Comparison of ENCODE assay signal across 13 mouse cellular contexts in genomic region chr1:187376946-187377671, GRCm38 (mm10).
DNase-seq lines count a peak whose midpoint lies in the region; ATAC-seq and TF ChIP-seq lines count a peak whose summit lies in the region.
"Had no signal": no experiment of that assay in that cellular context is flagged by ENCODE, and none has a peak within 500 bp of the region (broad histone marks: within the 10 kb centered on the region; RNA-seq: fewer than 3 reads in every experiment).

No protein-coding gene starts in this region.

- TF ChIP-seq EP300 in heart, adult 2 months (IDR thresholded peaks at IDR 0.05; ENCODE audit: insufficient read depth, low read depth, low read length): no peak

- no peaks in the 10 kb centered on the region for H3K36me3 ChIP-seq in heart, embryonic 16.5 days (ENCODE audit: control insufficient read depth, insufficient read depth)
- no peaks in the 10 kb centered on the region for H3K36me3 ChIP-seq in heart, adult 2 months (ENCODE audit: control insufficient read depth, insufficient read depth, low read length)
- no peaks in the 10 kb centered on the region for H3K36me3 ChIP-seq in C2C12 (ENCODE audit: control insufficient read depth, insufficient read depth)
- H3K36me3 ChIP-seq: neural tube, embryonic 12.5 days had no signal

- H3K9me3 ChIP-seq in heart, embryonic 16.5 days (replicated peaks; ENCODE audit: control insufficient read depth, low read length): no peaks in the 10 kb centered on the region
- H3K9me3 ChIP-seq: neural tube, embryonic 12.5 days had no signal

- H3K79me2 ChIP-seq in heart, adult 2 months (replicated peaks; ENCODE audit: control insufficient read depth, insufficient read depth, low read length): no peaks in the 10 kb centered on the region
- H3K79me2 ChIP-seq in C2C12 (ENCODE audit: control insufficient read depth, insufficient read depth): no peaks in the 10 kb centered on the region

- no peak overlapping the region for H3K27ac ChIP-seq in heart, embryonic 16.5 days (ENCODE audit: low read length)
- H3K27ac ChIP-seq in heart, adult 2 months: no peak overlapping the region
- H3K27ac ChIP-seq: neural tube, embryonic 12.5 days had no signal

- TF ChIP-seq CTCF in heart, adult 2 months (IDR thresholded peaks at IDR 0.05): no peak
- no peak for TF ChIP-seq CTCF in C2C12 (IDR thresholded peaks at IDR 0.05; ENCODE audit: control insufficient read depth, insufficient read depth, insufficient read length)

- no peak for ATAC-seq in heart, embryonic 16.5 days (replicated peaks; ENCODE audit: extremely low read depth, insufficient read depth, low FRiP score)
- ATAC-seq in granulocyte monocyte progenitor cell, adult 5-6 weeks (replicated peaks; ENCODE audit: poor library complexity, severe bottlenecking): peak; percentile 55
- no peak for ATAC-seq in erythroid progenitor cell, adult 5-6 weeks (replicated peaks; ENCODE audit: low FRiP score, poor library complexity, severe bottlenecking)

- intact Hi-C loops in heart, adult 2 months (cut with DNase I): no loop called here
- intact Hi-C loops in left cerebral cortex, postnatal 10 days (cut with DNase I): no loop called here

- H3K4me1 ChIP-seq in heart, embryonic 16.5 days (ENCODE audit: control insufficient read depth, insufficient read depth, low read length): peaks cover 11% of the 10 kb centered on the region; the same call in 1 of the 2 replicates
- H3K4me1 ChIP-seq in heart, adult 2 months (ENCODE audit: control insufficient read depth, insufficient read depth, low read length): no peaks in the 10 kb centered on the region

- H3K27me3 ChIP-seq in heart, embryonic 16.5 days (ENCODE audit: control insufficient read depth, insufficient read depth, low read length): no peaks in the 10 kb centered on the region
- no peaks in the 10 kb centered on the region for H3K27me3 ChIP-seq in heart, adult 2 months (ENCODE audit: control insufficient read depth, insufficient read depth, low read length)
- no peaks in the 10 kb centered on the region for H3K27me3 ChIP-seq in C2C12 (ENCODE audit: control insufficient read depth, insufficient read depth, insufficient read length)
- H3K27me3 ChIP-seq: neural tube, embryonic 12.5 days had no signal

- H3ac ChIP-seq in C2C12 (ENCODE audit: control insufficient read depth, insufficient read length, low read depth): no peak overlapping the region

- 52% methylated on average over 11 of the region's 11 CpGs for WGBS in heart, embryonic 16.5 days
- 67% methylated on average over 11 of the region's 11 CpGs for WGBS in heart, adult 2 months

- no peak for DNase-seq in heart, adult 2 months
- peak; percentile 30 to 59 for DNase-seq in spleen, postnatal 4 days (ENCODE audit: low spot score in 2 of 2)
- DNase-seq in kidney, postnatal 25 days: no peak
- no peak for DNase-seq in left cerebral cortex, postnatal 10 days (ENCODE audit: extremely low spot score in 1 of 2, low spot score in 2 of 2)
- DNase-seq: gastrocnemius, postnatal 14 days; right cerebral cortex, postnatal 4 days had no signal

- no peak overlapping the region for H3K9ac ChIP-seq in heart, embryonic 16.5 days (ENCODE audit: low read length)
- H3K9ac ChIP-seq in heart, adult 2 months (ENCODE audit: low read depth, low read length): no peak overlapping the region
- H3K9ac ChIP-seq: neural tube, embryonic 12.5 days had no signal

- H3K4me3 ChIP-seq in heart, embryonic 16.5 days (ENCODE audit: low read length): no peak overlapping the region
- no peak overlapping the region for H3K4me3 ChIP-seq in heart, adult 2 months
- H3K4me3 ChIP-seq in C2C12 (ENCODE audit: insufficient read depth, poor library complexity, severe bottlenecking): no peak overlapping the region
- H3K4me3 ChIP-seq: erythroblast, embryonic 14.5 days; megakaryocyte, embryonic 14.5 days; neural tube, embryonic 12.5 days had no signal

- no peaks in the 10 kb centered on the region for H3K79me3 ChIP-seq in C2C12 (ENCODE audit: low read depth)

- no peak for TF ChIP-seq POLR2A in heart, adult 2 months (IDR thresholded peaks at IDR 0.05; ENCODE audit: insufficient read depth, low read depth, low read length)

- H3K4me2 ChIP-seq in heart, embryonic 16.5 days (ENCODE audit: low read depth, low read length): 0 out of 2 replicates have a peak overlapping the region, but pooled peaks have one; percentile 10

TF ChIP-seq in C2C12, 6 proteins besides CTCF, POLR2A, EP300 and RAD21:
- TF ChIP-seq MAX (IDR thresholded peaks at IDR 0.05): no peak
- peak; percentile 37 for TF ChIP-seq USF1 (IDR thresholded peaks at IDR 0.05; ENCODE audit: low read depth)

Comparison
In these comparisons a context has a peak if more than half of its experiments do, and no peak if none do; other contexts are left out.
1. DNase-seq: peak in spleen, postnatal 4 days (2 of 2); none in heart, adult 2 months (0 of 2), kidney, postnatal 25 days (0 of 2) and left cerebral cortex, postnatal 10 days (0 of 2).